Mouse (Mus musculus): ENCODE measurements around the gene Fam19a3. TPM values are rescaled to one million over a fixed set of nuclear protein-coding genes. Genes with fewer than 3 reads are reported as not detected.

Fam19a3 gene
- polyA plus RNA-seq (2015; fragmentation: Nextera tagmentation; extraction: Ambion mirVana) = 0.05 TPM in 1 of 2 replicates, not detected in the other

DNA sequence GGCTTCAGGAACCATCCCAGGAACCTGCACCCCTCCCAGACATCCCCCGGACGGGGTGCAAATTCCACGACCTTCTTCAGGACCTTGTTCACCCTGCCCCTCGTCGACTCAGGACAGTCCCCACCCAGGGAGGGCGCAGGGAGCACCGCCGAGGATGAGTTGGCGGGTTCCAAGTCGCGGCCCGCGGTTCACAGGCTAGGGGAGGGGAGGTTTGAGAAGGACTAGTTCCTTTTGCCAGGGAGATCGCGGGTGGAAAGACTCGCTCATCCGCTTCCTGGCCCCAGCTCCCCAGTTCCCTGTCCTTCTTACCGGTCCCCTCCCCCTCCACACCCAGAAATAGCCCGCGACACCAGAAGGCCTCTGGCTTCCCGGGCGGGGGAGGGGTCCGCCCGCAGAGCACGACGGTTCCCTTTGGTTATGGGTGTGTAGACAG lies at the start of gene Fam19a3:
Gene Fam19a3, minus strand, starts transcription at position 370 of the 433 bp plus-strand sequence.

DNA sequence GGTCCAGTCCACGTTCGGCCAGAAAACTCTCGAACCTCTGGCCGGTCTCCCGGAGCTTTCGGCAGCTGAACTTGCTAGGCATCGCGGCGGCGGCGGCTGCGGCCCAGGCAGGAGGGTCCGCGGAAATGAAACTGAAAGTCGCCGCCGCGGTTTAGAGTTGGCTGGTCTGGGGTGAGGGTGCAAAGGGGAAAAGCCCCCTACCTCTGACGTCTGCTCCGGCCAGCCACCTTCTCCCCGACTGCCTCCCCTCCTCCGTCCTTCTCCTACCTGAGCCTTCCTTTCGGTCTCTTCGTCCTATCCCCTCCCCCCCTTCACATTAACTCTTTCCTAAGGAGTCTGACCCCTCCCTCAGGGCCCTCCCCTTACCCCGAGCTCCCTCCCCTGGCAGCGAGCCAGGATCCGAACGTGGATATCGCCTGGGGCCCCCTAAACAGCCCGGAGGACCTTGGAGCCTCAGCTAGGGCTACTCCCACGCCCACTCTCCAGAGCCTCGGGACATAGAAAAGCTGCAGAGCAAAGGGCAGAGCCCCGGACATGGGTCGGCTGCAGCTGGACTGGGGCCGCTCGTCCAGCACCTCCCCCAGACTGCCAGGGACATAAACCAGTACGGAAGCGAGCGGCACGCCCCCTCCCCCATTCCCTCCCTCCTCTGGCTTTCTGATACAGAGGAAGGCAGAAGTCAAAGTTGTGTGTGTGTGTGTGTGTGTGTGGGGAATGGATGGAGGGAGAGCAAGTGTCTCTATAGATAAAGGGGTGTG lies 36.5 kb upstream of the Fam19a3 start, which contains the start of gene Mov10:
Gene Mov10, minus strand, starts transcription at position 573 of the 758 bp plus-strand sequence.

DNA sequence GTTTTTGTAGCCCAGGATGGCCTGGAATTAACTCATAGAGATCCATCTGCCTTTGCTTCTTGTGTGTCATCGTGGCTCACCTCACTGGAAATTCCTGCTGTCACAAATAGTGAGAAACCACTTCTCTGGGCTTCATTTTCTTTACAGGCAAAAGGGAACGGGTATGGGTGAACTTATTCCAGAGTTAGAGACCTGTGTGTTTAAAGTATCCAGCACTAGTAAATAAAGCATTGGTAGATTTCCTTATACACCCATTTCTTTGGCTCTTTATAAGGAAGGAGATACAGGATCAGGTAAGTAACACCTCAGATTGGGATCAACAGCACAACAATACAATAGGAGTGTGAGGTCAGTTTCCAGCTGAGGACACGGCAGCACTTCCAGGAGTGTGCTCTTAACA lies 6.4 kb upstream of the Fam19a3 start, which contains the start of gene Rhoc:
Gene Rhoc, plus strand, starts transcription at position 301 of the 400 bp plus-strand sequence.

DNA sequence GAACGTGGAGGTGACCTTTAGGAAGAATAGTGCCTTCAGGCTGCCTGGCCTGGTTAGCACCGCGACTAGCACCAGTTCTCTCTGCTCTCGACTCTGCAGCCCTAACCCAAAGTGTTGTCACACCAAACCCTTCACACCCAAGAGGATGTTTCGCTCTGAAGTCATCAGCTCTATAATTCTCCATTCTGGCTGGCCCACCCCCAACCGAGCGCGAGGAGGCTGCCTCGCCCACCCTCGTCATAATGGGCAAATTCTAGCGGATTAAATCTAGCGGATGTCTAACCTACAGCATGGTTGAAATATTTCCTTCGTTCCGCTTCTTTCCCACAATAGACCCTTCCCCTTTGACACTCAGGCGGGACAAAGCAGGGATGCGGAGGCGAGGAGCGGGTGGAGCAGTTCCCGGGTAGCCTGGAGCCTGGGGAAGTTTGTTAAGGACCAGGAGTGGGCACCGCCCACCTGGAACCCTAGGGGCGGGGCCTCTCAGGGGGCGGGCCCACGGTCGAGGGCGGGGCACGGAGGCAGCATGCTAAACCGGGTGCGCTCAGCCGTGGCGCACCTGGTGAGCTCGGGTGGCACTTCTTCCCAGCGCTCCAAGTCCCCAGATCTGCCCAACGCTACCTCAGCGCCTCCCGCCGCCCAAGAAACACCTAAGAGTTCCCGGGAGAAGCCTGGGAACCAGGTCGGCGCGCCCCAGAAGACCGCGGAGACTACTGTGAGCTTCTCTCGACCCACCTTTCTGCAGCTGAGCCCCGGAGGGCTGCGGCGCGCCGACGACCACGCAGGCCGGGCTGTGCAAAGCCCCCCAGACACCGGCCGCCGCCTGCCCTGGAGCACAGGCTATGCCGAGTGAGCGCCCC lies 849 bp downstream of the Fam19a3 start, which contains the start of gene Ppm1j:
Gene Ppm1j, plus strand, starts transcription at position 496 of the 860 bp plus-strand sequence.

Other genes with a start within 250 kb of the Fam19a3 start
- gene Slc16a1, start 143.2 kb downstream of the Fam19a3 start, polyA plus RNA-seq (2015; fragmentation: Nextera tagmentation; extraction: Ambion mirVana) = 22.3 and 24.6 TPM in 2 replicates
- gene Ppm1j, start 784 bp downstream of the Fam19a3 start, polyA plus RNA-seq (2015; fragmentation: Nextera tagmentation; extraction: Ambion mirVana) = 1.8 and 5.1 TPM in 2 replicates
- gene Rhoc, start 6.5 kb upstream of the Fam19a3 start, polyA plus RNA-seq (2015; fragmentation: Nextera tagmentation; extraction: Ambion mirVana) = 79.1 and 85.0 TPM in 2 replicates
- 9.7 and 11.6 TPM in 2 replicates for gene Mov10, start 36.7 kb upstream of the Fam19a3 start, polyA plus RNA-seq (2015; fragmentation: Nextera tagmentation; extraction: Ambion mirVana)
- gene St7l, start 82.2 kb upstream of the Fam19a3 start, polyA plus RNA-seq (2015; fragmentation: Nextera tagmentation; extraction: Ambion mirVana) = 24.8 and 31.7 TPM in 2 replicates
- 89.3 and 96.2 TPM in 2 replicates for gene Capza1, start 82.7 kb upstream of the Fam19a3 start, polyA plus RNA-seq (2015; fragmentation: Nextera tagmentation; extraction: Ambion mirVana)
- gene Wnt2b, start 180.1 kb upstream of the Fam19a3 start, polyA plus RNA-seq (2015; fragmentation: Nextera tagmentation; extraction: Ambion mirVana) = 0.49 and 0.64 TPM in 2 replicates